Mouse (Mus musculus) liver, embryonic 12.5 days (tissue): ENCODE measurements around the gene Fhit. TPM values are rescaled to one million over a fixed set of nuclear protein-coding genes. Genes with fewer than 3 reads are reported as not detected.

Source experiments
- ATAC-seq: fragments of 200-750 bp; cut with Nextera tagmentation; 2 replicates; pipeline ENCODE4 v1.8.0; 2017; ENCODE audit warnings: moderate number of reproducible peaks, mild to moderate bottlenecking, moderate library complexity
- H3K27ac ChIP-seq: fragments of 300-500 bp; sonication (generic); 2 replicates; pipeline ENCODE4 v1.5.1; 2016; ENCODE audit warnings: mild to moderate bottlenecking
- H3K27me3 ChIP-seq: fragments of 300-500 bp; sonication (generic); replicated peaks from 2 replicates; pipeline ENCODE4 v1.6.1; 2016; ENCODE audit warnings: mild to moderate bottlenecking, moderate library complexity
- H3K36me3 ChIP-seq: fragments of 300-500 bp; sonication (generic); 2 replicates; pipeline ENCODE4 v1.6.1; 2016; ENCODE audit warnings: mild to moderate bottlenecking, moderate library complexity
- H3K4me1 ChIP-seq: fragments of 300-500 bp; sonication (generic); 2 replicates; pipeline ENCODE4 v1.6.1; 2016
- H3K4me2 ChIP-seq: fragments of 300-500 bp; sonication (generic); 2 replicates; pipeline ENCODE4 v1.6.1; 2016; ENCODE audit warnings: mild to moderate bottlenecking, moderate library complexity
- H3K4me3 ChIP-seq: fragments of 300-500 bp; sonication (generic); 2 replicates; pipeline ENCODE4 v1.5.1; 2016; ENCODE audit warnings: mild to moderate bottlenecking, moderate library complexity
- H3K9ac ChIP-seq: fragments of 300-500 bp; sonication (generic); 2 replicates; pipeline ENCODE4 v1.6.1; 2016; ENCODE audit warnings: mild to moderate bottlenecking, moderate library complexity
- H3K9me3 ChIP-seq: fragments of 300-500 bp; sonication (generic); replicated peaks from 2 replicates; pipeline ENCODE4 v1.6.1; 2016; ENCODE audit warnings: mild to moderate bottlenecking, moderate library complexity
- WGBS: fragments of 180-500 bp; shearing (Covaris S2); methylation state at CpG from one replicate; pipeline ENCODE4 v1.1.7; 2016; ENCODE audit not compliant: insufficient replicate concordance; 5-methylcytosine and 5-hydroxymethylcytosine counted together
- polyA plus RNA-seq: library from polyadenylated mRNA; unstranded; fragments of >200 nt; fragmentation: Nextera tagmentation; extraction: Ambion mirVana; gene quantifications from 2 replicates; pipeline ENCODE4 v1.2.1, GENCODE M21; 2016

Fhit gene
- polyA plus RNA-seq, 1 experiment from 2014 or later: 2.1 TPM

DNA sequence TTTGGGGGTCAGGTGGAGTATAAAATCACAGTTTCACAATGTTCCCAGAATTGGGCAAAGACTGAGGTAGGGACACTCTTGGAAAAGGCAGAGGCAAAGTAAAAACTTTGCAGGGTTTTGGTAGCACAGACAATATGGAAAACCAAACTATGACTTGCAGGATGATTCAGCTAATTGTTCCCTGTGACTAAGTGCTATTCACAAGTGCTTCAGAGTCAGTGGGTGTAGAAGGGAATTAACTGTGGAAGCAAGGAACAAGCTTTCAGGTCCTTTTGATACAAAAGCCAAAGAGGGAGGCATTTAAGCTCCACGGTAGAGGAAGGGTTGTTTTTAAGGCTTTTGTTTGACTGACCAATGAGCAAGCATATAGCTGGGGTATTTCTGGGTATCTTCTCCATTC, 1613.9 kb downstream of the Fhit start:
- H3K27me3 ChIP-seq: no peaks in the 10 kb centered on the region
- no peak overlapping the region for H3K4me2 ChIP-seq
- H3K9ac ChIP-seq: no peak overlapping the region
- no peak for ATAC-seq
- no peak overlapping the region for H3K27ac ChIP-seq
- no peak overlapping the region for H3K4me3 ChIP-seq
- no peaks in the 10 kb centered on the region for H3K4me1 ChIP-seq
- H3K9me3 ChIP-seq: no peaks in the 10 kb centered on the region
- no peaks in the 10 kb centered on the region for H3K36me3 ChIP-seq
- WGBS: 27% methylated on average over 1 of the region's 1 CpGs

DNA sequence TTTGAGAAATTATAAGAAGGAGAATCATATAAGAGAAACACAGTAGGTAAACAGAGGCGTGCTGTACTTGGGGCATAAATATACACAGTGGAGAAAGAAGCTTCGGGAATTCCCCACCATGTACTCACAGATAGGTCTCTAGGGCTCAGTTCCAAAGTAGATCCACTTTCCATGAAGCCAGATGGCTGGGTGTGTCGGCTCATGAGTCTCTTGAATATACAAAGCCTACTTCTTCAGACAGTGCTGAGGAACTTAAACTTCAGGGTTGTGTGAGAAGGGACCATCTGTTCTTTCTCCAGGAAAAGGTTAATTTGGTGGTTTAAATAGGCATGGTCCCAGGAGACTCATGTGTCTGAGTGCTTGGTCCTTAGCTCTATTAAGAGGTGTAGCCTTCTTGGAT, 1617.5 kb downstream of the Fhit start:
- no peak overlapping the region for H3K27ac ChIP-seq
- H3K9ac ChIP-seq: no peak overlapping the region
- H3K4me1 ChIP-seq: no peaks in the 10 kb centered on the region
- no peaks in the 10 kb centered on the region for H3K27me3 ChIP-seq
- no peaks in the 10 kb centered on the region for H3K9me3 ChIP-seq
- H3K4me2 ChIP-seq: no peak overlapping the region
- no peak overlapping the region for H3K4me3 ChIP-seq
- 63% methylated on average over 3 of the region's 3 CpGs for WGBS
- H3K36me3 ChIP-seq: no peaks in the 10 kb centered on the region
- ATAC-seq: no peak

DNA sequence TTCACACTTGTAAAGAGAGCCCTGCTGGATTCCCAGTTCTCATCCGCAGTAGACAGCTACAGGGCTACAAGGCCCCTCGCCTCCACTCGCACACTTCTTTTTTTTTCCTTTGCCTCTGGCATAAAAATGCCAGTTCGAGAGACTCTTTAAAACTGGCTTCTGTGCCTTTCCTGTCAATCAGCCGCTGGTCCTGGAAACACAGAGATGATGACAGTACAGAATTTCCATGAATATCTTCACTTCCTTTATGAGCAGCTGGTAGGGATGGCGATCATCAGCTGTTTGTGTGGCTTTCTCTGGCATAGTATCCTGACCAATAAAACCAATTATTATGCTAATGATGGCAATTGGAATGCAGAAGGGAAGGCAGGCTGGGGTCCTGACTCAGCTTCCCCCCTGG, 1626.3 kb downstream of the Fhit start:
- 61% methylated on average over 6 of the region's 6 CpGs for WGBS
- no peak overlapping the region for H3K4me3 ChIP-seq
- no peaks in the 10 kb centered on the region for H3K4me1 ChIP-seq
- H3K27me3 ChIP-seq: no peaks in the 10 kb centered on the region
- no peaks in the 10 kb centered on the region for H3K36me3 ChIP-seq
- H3K9ac ChIP-seq: no peak overlapping the region
- no peak overlapping the region for H3K27ac ChIP-seq
- ATAC-seq: no peak
- H3K4me2 ChIP-seq: no peak overlapping the region
- H3K9me3 ChIP-seq: no peaks in the 10 kb centered on the region

DNA sequence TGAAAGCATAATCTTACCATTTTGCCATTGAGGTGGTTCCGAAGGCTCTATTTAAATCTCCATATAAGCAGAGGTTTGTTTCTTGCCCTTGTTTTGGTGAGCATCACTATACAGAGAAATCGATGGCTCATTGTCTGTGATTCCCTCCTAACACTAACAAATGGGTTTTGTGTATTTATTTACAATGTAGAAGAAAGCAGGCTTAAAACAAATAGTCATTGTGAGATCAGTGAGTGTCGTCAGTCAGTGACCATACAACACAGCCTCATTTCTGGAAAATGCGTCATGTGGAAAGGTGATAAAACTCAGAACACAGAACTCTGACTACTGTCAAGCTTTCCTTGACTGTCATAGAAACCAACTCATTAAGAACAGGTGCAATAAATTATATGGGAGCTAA, 1632.6 kb downstream of the Fhit start:
- no peaks in the 10 kb centered on the region for H3K4me1 ChIP-seq
- no peak overlapping the region for H3K4me2 ChIP-seq
- no peaks in the 10 kb centered on the region for H3K9me3 ChIP-seq
- no peak overlapping the region for H3K9ac ChIP-seq
- H3K36me3 ChIP-seq: no peaks in the 10 kb centered on the region
- 79% methylated on average over 4 of the region's 4 CpGs for WGBS
- H3K27me3 ChIP-seq: no peaks in the 10 kb centered on the region
- H3K4me3 ChIP-seq: no peak overlapping the region
- no peak overlapping the region for H3K27ac ChIP-seq
- no peak for ATAC-seq

DNA sequence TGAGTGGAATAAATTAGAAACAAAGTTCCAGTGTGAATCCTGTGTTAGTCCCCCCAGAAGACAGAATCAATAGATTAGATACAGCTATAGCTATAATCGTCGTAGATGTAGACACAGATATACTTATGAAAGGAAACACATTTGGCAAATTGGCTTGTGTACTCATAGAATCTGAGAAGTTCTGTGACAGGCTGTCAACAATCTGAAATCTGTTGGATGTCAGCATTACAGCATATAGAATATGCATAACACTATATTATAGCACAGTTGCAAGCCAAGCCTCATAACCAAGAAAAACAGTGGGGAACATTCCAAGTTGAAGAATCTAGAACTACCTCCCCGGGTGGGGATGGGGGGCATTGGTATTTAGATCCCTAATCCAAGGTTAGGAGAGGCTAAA, 1635.7 kb downstream of the Fhit start:
- H3K4me2 ChIP-seq: no peak overlapping the region
- no peaks in the 10 kb centered on the region for H3K27me3 ChIP-seq
- ATAC-seq: no peak
- H3K9me3 ChIP-seq: no peaks in the 10 kb centered on the region
- H3K4me1 ChIP-seq: no peaks in the 10 kb centered on the region
- H3K36me3 ChIP-seq: no peaks in the 10 kb centered on the region
- H3K27ac ChIP-seq: no peak overlapping the region
- WGBS: 56% methylated on average over 3 of the region's 3 CpGs
- H3K4me3 ChIP-seq: no peak overlapping the region
- H3K9ac ChIP-seq: no peak overlapping the region

DNA sequence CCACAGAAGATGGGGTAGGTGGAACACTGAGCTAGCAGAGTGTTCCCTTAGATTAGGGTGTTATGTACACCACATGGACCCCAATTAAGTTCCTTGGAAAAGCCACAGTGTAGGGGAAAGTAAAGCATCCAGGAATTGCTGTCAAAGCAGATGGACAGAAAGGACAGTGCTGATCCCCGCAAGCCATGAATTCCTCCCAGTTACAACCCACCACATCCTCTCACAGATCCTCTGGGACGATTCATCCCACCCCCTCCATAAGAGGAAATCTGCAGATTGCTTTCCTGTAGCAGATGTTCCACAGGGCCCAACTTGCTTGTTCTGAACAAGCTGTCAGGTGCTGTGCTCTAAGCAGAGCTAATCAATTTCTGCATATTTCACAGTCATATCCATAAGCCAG, 1644.2 kb downstream of the Fhit start:
- Histone ChIP-seq H3K27ac (no peak overlapping the region), H3K4me2 (no peak overlapping the region), H3K9me3 (no peaks in the 10 kb centered on the region), H3K4me3 (no peak overlapping the region), H3K4me1 (no peaks in the 10 kb centered on the region), H3K36me3 (no peaks in the 10 kb centered on the region), H3K27me3 (no peaks in the 10 kb centered on the region), H3K9ac (no peak overlapping the region)
- WGBS: 42% methylated on average over 2 of the region's 2 CpGs
- no peak for ATAC-seq

DNA sequence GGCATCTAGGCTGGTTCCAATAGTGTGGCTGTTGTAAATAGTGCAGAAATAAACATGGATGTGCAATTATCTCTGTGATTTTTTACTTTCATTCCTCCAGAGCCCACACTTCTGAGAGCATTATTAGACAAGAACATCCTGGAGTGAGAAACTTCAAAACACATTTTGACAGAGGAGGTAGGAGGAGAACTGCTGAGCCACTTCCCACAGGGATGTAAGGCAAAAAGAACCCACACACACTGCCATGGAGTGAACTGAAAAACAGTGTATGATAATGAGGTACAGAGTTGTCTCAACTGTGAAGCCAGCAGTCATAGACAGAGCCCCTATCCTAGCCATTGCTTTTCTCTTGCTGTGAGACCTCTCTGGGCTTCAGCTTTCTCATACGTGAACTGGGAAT, 1652.2 kb downstream of the Fhit start:
- Histone ChIP-seq H3K9me3 (no peaks in the 10 kb centered on the region), H3K4me2 (no peak overlapping the region), H3K9ac (no peak overlapping the region), H3K36me3 (no peaks in the 10 kb centered on the region), H3K27ac (no peak overlapping the region), H3K4me3 (no peak overlapping the region), H3K4me1 (no peaks in the 10 kb centered on the region), H3K27me3 (no peaks in the 10 kb centered on the region)
- ATAC-seq: no peak
- WGBS: 55% methylated on average over 1 of the region's 1 CpGs

Other genes with a start within 250 kb of the Fhit start
- 0.74 and 1.3 TPM in 2 replicates for gene Gm3839, start 194.7 kb upstream of the Fhit start, polyA plus RNA-seq